Mouse (Mus musculus): Measurements from ENCODE around the gene Mapk8ip3. TPM values are rescaled to one million over a fixed set of nuclear protein-coding genes. Genes with fewer than 3 reads are reported as not detected.

Mapk8ip3 gene
- polyA plus RNA-seq, 1 experiment = 51.7 TPM

GRCm38 (mm10) chr17:24932431-24932830, 4.3 kb downstream of the Mapk8ip3 start:
- TF ChIP-seq CTCF (IDR thresholded peaks at IDR 0.05; ENCODE audit: extremely low read depth, insufficient read length, insufficient replicate concordance, low read depth, low read length) = no peak
- no peak for TF ChIP-seq POLR2A (IDR thresholded peaks at IDR 0.05; ENCODE audit: low read depth, low read length)

GRCm38 (mm10) chr17:24929506-24929905, 7.3 kb downstream of the Mapk8ip3 start:
- Histone ChIP-seq H3K27me3 (ENCODE audit: control insufficient read depth, insufficient read depth, low read length) (no peaks in the 10 kb centered on the region), H3K4me3 (ENCODE audit: low read depth, low read length) (no peak overlapping the region), H3K27ac (ENCODE audit: insufficient read depth, low read depth, low read length) (no peak overlapping the region), H3K36me3 (ENCODE audit: control insufficient read depth, insufficient read depth, low read length) (peaks cover 23% of the 10 kb centered on the region), H3K4me1 (ENCODE audit: control insufficient read depth, insufficient read depth, insufficient read length, low read length) (no peaks in the 10 kb centered on the region)
- 79% methylated on average over 1 of the region's 1 CpGs for WGBS
- TF ChIP-seq POLR2A (IDR thresholded peaks at IDR 0.05; ENCODE audit: low read depth, low read length) (no peak), CTCF (IDR thresholded peaks at IDR 0.05; ENCODE audit: extremely low read depth, insufficient read length, insufficient replicate concordance, low read depth, low read length) (no peak)

More at GRCm38 (mm10) chr17:24932431-24932830, 4.3 kb downstream of the Mapk8ip3 start:
- Histone ChIP-seq H3K36me3 (ENCODE audit: control insufficient read depth, insufficient read depth, low read length) (peaks cover 4% of the 10 kb centered on the region), H3K4me3 (ENCODE audit: low read depth, low read length) (no peak overlapping the region), H3K27ac (ENCODE audit: insufficient read depth, low read depth, low read length) (no peak overlapping the region), H3K4me1 (ENCODE audit: control insufficient read depth, insufficient read depth, insufficient read length, low read length) (peaks cover 4% of the 10 kb centered on the region; the same call in 1 of the 2 replicates), H3K27me3 (ENCODE audit: control insufficient read depth, insufficient read depth, low read length) (no peaks in the 10 kb centered on the region)
- WGBS = 87% methylated on average over 4 of the region's 4 CpGs

- no peaks in the 10 kb centered on the region for H3K27me3 ChIP-seq (ENCODE audit: control insufficient read depth, insufficient read depth, low read length)
- 96% methylated on average over 1 of the region's 1 CpGs for WGBS
- H3K4me1 ChIP-seq (ENCODE audit: control insufficient read depth, insufficient read depth, insufficient read length, low read length) = no peaks in the 10 kb centered on the region
- H3K36me3 ChIP-seq (ENCODE audit: control insufficient read depth, insufficient read depth, low read length) = peaks cover 53% of the 10 kb centered on the region
- TF ChIP-seq POLR2A (IDR thresholded peaks at IDR 0.05; ENCODE audit: low read depth, low read length) (no peak), CTCF (IDR thresholded peaks at IDR 0.05; ENCODE audit: extremely low read depth, insufficient read length, insufficient replicate concordance, low read depth, low read length) (no peak)
- no peak overlapping the region for H3K4me3 ChIP-seq (ENCODE audit: low read depth, low read length)
- no peak overlapping the region for H3K27ac ChIP-seq (ENCODE audit: insufficient read depth, low read depth, low read length)
Observed at GRCm38 (mm10) chr17:24923246-24923645, 13.5 kb downstream of the Mapk8ip3 start.

GRCm38 (mm10) chr17:24913984-24914383, 22.8 kb downstream of the Mapk8ip3 start:
- peaks cover 66% of the 10 kb centered on the region for H3K36me3 ChIP-seq (ENCODE audit: control insufficient read depth, insufficient read depth, low read length)
- TF ChIP-seq CTCF (IDR thresholded peaks at IDR 0.05; ENCODE audit: extremely low read depth, insufficient read length, insufficient replicate concordance, low read depth, low read length) (no peak), POLR2A (IDR thresholded peaks at IDR 0.05; ENCODE audit: low read depth, low read length) (no peak)

GRCm38 (mm10) chr17:24907591-24907990, 29.2 kb downstream of the Mapk8ip3 start:
- 84% methylated on average over 2 of the region's 2 CpGs for WGBS
- Histone ChIP-seq H3K27me3 (ENCODE audit: control insufficient read depth, insufficient read depth, low read length) (no peaks in the 10 kb centered on the region), H3K36me3 (ENCODE audit: control insufficient read depth, insufficient read depth, low read length) (peaks cover 71% of the 10 kb centered on the region), H3K27ac (ENCODE audit: insufficient read depth, low read depth, low read length) (no peak overlapping the region), H3K4me1 (ENCODE audit: control insufficient read depth, insufficient read depth, insufficient read length, low read length) (no peaks in the 10 kb centered on the region), H3K4me3 (ENCODE audit: low read depth, low read length) (no peak overlapping the region)
- TF ChIP-seq CTCF (IDR thresholded peaks at IDR 0.05; ENCODE audit: extremely low read depth, insufficient read length, insufficient replicate concordance, low read depth, low read length) = no peak
- no peak for TF ChIP-seq POLR2A (IDR thresholded peaks at IDR 0.05; ENCODE audit: low read depth, low read length)

More at GRCm38 (mm10) chr17:24913984-24914383, 22.8 kb downstream of the Mapk8ip3 start:
- Histone ChIP-seq H3K27me3 (ENCODE audit: control insufficient read depth, insufficient read depth, low read length) (no peaks in the 10 kb centered on the region), H3K4me1 (ENCODE audit: control insufficient read depth, insufficient read depth, insufficient read length, low read length) (no peaks in the 10 kb centered on the region), H3K4me3 (ENCODE audit: low read depth, low read length) (no peak overlapping the region), H3K27ac (ENCODE audit: insufficient read depth, low read depth, low read length) (no peak overlapping the region)

- TF ChIP-seq CTCF (IDR thresholded peaks at IDR 0.05; ENCODE audit: extremely low read depth, insufficient read length, insufficient replicate concordance, low read depth, low read length) (no peak), POLR2A (IDR thresholded peaks at IDR 0.05; ENCODE audit: low read depth, low read length) (no peak)
- H3K4me1 ChIP-seq (ENCODE audit: control insufficient read depth, insufficient read depth, insufficient read length, low read length) = no peaks in the 10 kb centered on the region
- WGBS = 89% methylated on average over 9 of the region's 9 CpGs
- no peak overlapping the region for H3K27ac ChIP-seq (ENCODE audit: insufficient read depth, low read depth, low read length)
- H3K27me3 ChIP-seq (ENCODE audit: control insufficient read depth, insufficient read depth, low read length) = no peaks in the 10 kb centered on the region
- H3K4me3 ChIP-seq (ENCODE audit: low read depth, low read length) = no peak overlapping the region
- H3K36me3 ChIP-seq (ENCODE audit: control insufficient read depth, insufficient read depth, low read length) = peaks cover 75% of the 10 kb centered on the region
Observed at GRCm38 (mm10) chr17:24903767-24904166, 33.0 kb downstream of the Mapk8ip3 start.

- Histone ChIP-seq H3K4me1 (ENCODE audit: control insufficient read depth, insufficient read depth, insufficient read length, low read length) (no peaks in the 10 kb centered on the region), H3K4me3 (ENCODE audit: low read depth, low read length) (no peak overlapping the region), H3K27me3 (ENCODE audit: control insufficient read depth, insufficient read depth, low read length) (no peaks in the 10 kb centered on the region), H3K27ac (ENCODE audit: insufficient read depth, low read depth, low read length) (no peak overlapping the region), H3K36me3 (ENCODE audit: control insufficient read depth, insufficient read depth, low read length) (peaks cover 74% of the 10 kb centered on the region)
- 68% methylated on average over 9 of the region's 9 CpGs for WGBS
- TF ChIP-seq CTCF (IDR thresholded peaks at IDR 0.05; ENCODE audit: extremely low read depth, insufficient read length, insufficient replicate concordance, low read depth, low read length) = peak; percentile 12; the same call in 1 of the 2 replicates
- no peak for TF ChIP-seq POLR2A (IDR thresholded peaks at IDR 0.05; ENCODE audit: low read depth, low read length)
Observed at GRCm38 (mm10) chr17:24902671-24903474, 33.9 kb downstream of the Mapk8ip3 start.

Measured in small intestine, adult 2 months (tissue).